ENCODE assay signal across 8 mouse cellular contexts in the genomic region with DNA sequence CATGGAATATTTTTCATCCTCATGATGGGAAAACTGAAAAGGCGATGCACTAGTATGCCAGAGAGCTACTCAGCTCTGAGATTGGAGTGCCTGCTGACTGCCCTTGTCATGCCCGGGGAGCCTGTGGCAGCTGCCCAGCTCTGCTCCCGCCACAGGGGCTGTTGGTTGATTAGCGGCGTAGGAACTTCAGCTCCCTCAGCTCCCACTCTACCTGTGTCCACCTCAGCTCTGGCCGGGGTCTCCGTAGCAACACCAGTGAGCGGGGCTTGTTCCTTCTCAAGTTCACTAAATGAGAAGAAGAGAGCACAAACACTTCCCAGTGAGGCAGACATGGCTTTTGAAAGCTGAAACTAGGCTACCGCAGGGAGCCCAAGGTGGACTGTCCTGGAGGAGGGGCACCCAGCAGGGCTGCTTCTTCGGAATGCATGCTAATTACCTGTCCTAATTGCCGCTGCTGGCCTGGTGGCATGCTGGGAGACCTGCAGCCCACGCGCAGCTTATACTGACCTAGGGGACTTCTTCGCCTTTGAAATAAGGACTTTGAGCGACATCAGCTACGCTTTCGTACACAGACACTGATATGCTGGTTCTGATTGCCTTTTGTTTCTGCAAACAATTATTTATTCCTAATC.
DNase-seq lines count a peak whose midpoint lies in the region; ATAC-seq lines count a peak whose summit lies in the region.

No protein-coding gene starts in this region.

- H3K9ac ChIP-seq in lung, embryonic 15.5 days = no peak overlapping the region
- no peak overlapping the region for H3K9ac ChIP-seq in embryonic facial prominence, embryonic 12.5 days
- H3K9ac ChIP-seq in hindbrain, embryonic 16.5 days (ENCODE audit: low read depth, low read length) = peak overlapping the region; percentile 24; the same call in 1 of the 2 replicates

- no peak overlapping the region for H3K4me3 ChIP-seq in lung, embryonic 15.5 days
- H3K4me3 ChIP-seq in embryonic facial prominence, embryonic 12.5 days = no peak overlapping the region
- no peak overlapping the region for H3K4me3 ChIP-seq in hindbrain, embryonic 16.5 days (ENCODE audit: low read length)

- H3K9me3 ChIP-seq in lung, embryonic 15.5 days = no peaks in the 10 kb centered on the region
- no peaks in the 10 kb centered on the region for H3K9me3 ChIP-seq in embryonic facial prominence, embryonic 12.5 days
- no peaks in the 10 kb centered on the region for H3K9me3 ChIP-seq in hindbrain, embryonic 16.5 days (ENCODE audit: control insufficient read depth, low read length)

- H3K27ac ChIP-seq in lung, embryonic 15.5 days = no peak overlapping the region
- no peak overlapping the region for H3K27ac ChIP-seq in embryonic facial prominence, embryonic 12.5 days
- no peak overlapping the region for H3K27ac ChIP-seq in hindbrain, embryonic 16.5 days (ENCODE audit: low read depth, low read length)

- DNase-seq in lung, postnatal 10 days = no peak
- no peak for DNase-seq in right cerebral cortex, postnatal 4 days
- no peak for DNase-seq in left cerebral cortex, adult 18-20 months (ENCODE audit: low spot score in 2 of 2)
- DNase-seq in ovary, postnatal 10 days (ENCODE audit: low spot score) = no peak

- WGBS in lung, embryonic 15.5 days = 31% methylated on average over 17 of the region's 17 CpGs
- WGBS in embryonic facial prominence, embryonic 12.5 days = 7% methylated on average over 17 of the region's 17 CpGs
- WGBS in hindbrain, embryonic 16.5 days = 17% methylated on average over 17 of the region's 17 CpGs

- H3K27me3 ChIP-seq in lung, embryonic 15.5 days = no peaks in the 10 kb centered on the region
- no peaks in the 10 kb centered on the region for H3K27me3 ChIP-seq in embryonic facial prominence, embryonic 12.5 days
- H3K27me3 ChIP-seq in hindbrain, embryonic 16.5 days (replicated peaks; ENCODE audit: control insufficient read depth, insufficient read depth, low read length) = no peaks in the 10 kb centered on the region

- H3K4me1 ChIP-seq in lung, embryonic 15.5 days = 0 out of 2 replicates have a peak, but pooled peaks cover 11% of the 10 kb centered on the region
- H3K4me1 ChIP-seq in embryonic facial prominence, embryonic 12.5 days = peaks cover 8% of the 10 kb centered on the region; the same call in 1 of the 2 replicates
- peaks cover 7% of the 10 kb centered on the region; the same call in 1 of the 2 replicates for H3K4me1 ChIP-seq in hindbrain, embryonic 16.5 days (ENCODE audit: control insufficient read depth, insufficient read depth, low read depth, low read length)

- no peaks in the 10 kb centered on the region for H3K36me3 ChIP-seq in lung, embryonic 15.5 days
- H3K36me3 ChIP-seq in embryonic facial prominence, embryonic 12.5 days = no peaks in the 10 kb centered on the region
- 0 out of 2 replicates have a peak, but pooled peaks cover 5% of the 10 kb centered on the region for H3K36me3 ChIP-seq in hindbrain, embryonic 16.5 days (ENCODE audit: control insufficient read depth, insufficient read depth, low read length)

- no peak for ATAC-seq in lung, embryonic 15.5 days (ENCODE audit: borderline replicate concordance, extremely low read depth, low FRiP score, low TSS enrichment)
- no peak for ATAC-seq in embryonic facial prominence, embryonic 12.5 days (ENCODE audit: insufficient number of reproducible peaks, insufficient read depth, low FRiP score, low TSS enrichment)
- peak; percentile 41; the same call in 1 of the 2 replicates for ATAC-seq in hindbrain, embryonic 16.5 days
- 0 out of 2 replicates have a peak, but pooled peaks have one; percentile 15 for ATAC-seq in monocyte, adult 5-6 weeks (replicated peaks; ENCODE audit: insufficient number of reproducible peaks, low FRiP score, low TSS enrichment, poor library complexity, severe bottlenecking)

- H3K4me2 ChIP-seq in lung, embryonic 15.5 days = peak overlapping the region; percentile 43
- H3K4me2 ChIP-seq in embryonic facial prominence, embryonic 12.5 days (replicated peaks) = peak overlapping the region; percentile 35
- 0 out of 2 replicates have a peak overlapping the region, but pooled peaks have one; percentile 18 for H3K4me2 ChIP-seq in hindbrain, embryonic 16.5 days (ENCODE audit: low read length)

Comparison
In these comparisons a context has a peak if more than half of its experiments do, and no peak if none do; other contexts are left out.
1. ATAC-seq: peak in hindbrain, embryonic 16.5 days (single experiment) and monocyte, adult 5-6 weeks (single experiment); none in lung, embryonic 15.5 days (single experiment) and embryonic facial prominence, embryonic 12.5 days (single experiment).
2. Peak in every context shown above with its lines, with median percentiles within 50 percentile points of each other: H3K4me2 ChIP-seq.